Mouse (Mus musculus): ENCODE results near the gene Rpl32.

The Rpl32 gene

DNA sequence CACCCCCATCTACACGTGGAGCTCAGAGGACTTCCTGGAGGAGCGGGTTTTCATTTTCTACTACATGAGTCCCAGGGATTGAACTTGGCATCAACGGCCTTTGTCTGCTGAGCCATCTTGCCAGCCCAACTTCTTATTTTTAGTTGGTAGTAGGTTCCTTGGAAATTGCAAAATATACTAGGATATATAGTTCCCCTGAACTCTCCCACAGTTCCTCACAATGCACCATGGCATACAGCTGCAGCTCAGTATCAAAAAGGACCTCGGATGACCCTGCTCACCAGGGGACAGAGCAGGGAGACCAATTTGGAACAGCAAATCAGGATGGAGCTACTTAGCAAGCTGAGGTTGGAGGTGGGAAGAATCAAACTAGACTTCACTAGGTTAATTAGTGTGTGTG lies 6.5 kb upstream of the Rpl32 start:
- no peak for DNase-seq (ENCODE audit: low spot score in 2 of 2)

DNA sequence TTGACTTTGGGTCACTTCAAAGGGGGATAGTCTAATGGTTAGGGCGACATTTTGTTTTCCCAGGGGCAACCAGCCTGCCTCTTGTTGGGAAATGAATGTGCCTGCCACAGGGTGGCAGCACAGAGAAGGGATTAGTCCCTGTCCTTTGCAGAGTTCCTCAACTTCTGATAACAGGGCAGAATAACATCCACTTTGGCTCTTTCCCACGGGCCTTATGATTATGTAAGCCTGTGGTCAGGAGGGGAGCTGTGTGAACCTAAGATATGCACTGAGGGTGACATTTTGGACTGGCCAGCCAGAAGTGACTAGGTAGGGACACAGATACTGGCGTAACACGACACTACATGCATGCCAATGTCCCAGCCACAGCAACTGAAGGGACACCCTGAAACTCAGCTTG lies 5.6 kb upstream of the Rpl32 start:
- DNase-seq (ENCODE audit: low spot score in 2 of 2) = peak; percentile 50 to 70

- no peak for DNase-seq (ENCODE audit: low spot score in 2 of 2)
These were observed 3.1 kb upstream of the Rpl32 start for GRCm38 (mm10) chr6:115811606-115812005.

GRCm38 (mm10) chr6:115808196-115808487 lies 405 bp downstream of the Rpl32 start:
- DNase-seq (ENCODE audit: low spot score in 2 of 2) = no peak

DNA sequence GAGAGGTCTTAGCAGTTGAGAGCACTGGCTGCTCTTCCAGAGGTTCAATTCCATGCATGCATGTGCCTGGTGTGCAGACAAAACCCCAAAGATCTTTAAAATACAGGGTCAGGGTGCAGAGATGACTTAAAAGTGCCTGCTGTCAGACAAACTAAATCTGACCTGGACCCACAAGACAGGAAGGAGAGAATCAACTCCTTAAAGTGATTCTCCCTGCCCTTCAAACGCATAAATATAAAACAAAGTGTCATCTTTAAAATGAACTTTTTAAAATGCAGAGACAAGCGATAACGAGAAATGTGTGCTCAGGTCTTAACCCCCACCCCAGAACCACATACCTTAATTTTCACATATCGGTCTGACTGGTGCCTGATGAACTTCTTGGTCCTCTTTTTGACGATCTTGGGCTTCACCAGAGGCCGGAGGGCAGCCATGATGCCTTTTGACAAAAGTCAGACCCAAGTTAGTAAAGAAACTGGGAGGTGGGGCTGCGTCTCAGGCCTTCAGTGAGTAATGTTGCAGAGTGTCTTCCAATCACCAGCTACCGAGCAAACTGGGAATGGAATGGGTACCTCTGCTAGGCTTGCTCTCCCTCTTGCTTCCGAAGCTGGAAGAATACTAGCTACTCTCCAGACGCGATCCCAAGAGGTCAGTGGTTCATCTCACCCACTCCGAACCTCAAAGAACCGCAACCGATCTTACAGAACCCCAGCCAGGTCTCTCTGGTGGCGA lies 917 bp downstream of the Rpl32 start:
- DNase-seq (ENCODE audit: low spot score in 2 of 2) = no peak

DNA sequence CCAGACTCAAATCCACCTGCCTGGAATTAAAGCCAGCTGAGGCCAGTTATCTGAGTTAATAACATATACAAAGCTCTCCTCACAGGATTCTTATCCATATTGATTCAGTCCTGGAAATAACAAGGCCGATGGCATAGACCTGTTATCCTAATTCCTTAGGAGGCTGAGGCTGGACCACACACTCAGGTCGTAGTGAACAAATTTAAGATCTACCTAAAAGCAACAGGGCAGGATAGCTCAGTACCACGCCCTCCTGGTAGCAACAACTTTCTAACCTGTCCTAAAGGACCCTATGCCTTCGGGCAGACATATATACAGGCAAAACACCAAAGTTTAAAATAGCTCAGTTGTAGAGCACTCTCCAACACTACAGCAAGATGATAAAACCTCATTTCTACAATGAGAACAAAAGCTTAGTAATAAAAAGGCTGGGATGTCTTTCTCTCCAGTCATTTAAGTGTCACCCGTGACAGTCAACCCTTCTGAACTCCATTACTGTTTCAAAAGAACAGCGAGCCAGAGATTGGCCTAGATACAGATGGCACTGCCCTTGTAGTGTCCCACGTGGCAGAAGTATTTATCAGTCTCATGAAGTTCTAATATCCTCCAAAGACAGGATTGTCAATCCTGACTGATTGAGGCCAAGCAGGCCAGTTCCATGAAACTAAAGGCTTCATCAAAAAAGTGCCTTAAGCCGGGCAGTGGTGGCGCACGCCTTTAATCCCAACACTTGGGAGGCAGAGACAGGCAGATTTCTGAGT lies 3.9 kb downstream of the Rpl32 start:
- DNase-seq (ENCODE audit: low spot score in 2 of 2) = no peak

DNA sequence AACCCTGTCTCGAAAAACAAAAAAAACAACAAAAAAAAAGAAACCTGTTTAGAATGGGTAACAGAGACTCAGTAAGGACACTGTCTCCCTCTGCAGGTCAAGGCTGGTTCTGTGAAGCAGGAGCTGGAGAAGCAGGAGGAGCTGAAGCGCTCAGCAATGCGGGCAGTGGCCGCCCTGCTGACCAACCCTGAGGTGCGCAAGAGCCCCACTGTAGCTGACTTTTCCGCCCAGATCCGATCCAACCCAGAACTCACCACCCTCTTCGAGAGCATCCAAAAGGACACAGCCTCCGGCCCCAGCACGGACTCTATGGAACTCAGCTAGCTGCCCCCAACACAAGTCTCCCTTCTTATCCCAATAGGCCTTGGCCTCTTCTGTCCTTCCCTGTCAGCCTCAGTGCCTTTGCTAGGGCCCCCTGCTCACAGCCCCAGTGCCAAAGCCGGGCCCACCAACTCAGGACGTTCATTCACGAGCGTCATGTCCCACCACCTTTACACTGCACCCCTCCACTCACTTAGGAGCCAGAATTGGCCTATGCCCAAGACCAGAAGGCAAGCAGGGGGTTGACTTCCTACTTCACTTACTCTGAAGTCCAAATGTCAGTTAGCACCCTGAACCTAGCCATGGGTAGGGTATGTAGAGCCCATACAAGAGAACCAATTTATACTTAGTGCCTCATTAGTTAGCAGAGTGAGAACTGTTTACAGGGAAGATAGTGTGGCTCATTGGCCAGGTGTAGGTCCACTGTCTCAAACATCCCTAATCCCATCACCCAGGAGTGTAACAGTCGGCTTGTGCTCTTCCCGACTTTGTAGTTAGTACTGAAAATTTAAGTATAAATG lies 4.8 kb downstream of the Rpl32 start:
- DNase-seq (ENCODE audit: low spot score in 2 of 2) = peak; percentile 82 to 87

DNA sequence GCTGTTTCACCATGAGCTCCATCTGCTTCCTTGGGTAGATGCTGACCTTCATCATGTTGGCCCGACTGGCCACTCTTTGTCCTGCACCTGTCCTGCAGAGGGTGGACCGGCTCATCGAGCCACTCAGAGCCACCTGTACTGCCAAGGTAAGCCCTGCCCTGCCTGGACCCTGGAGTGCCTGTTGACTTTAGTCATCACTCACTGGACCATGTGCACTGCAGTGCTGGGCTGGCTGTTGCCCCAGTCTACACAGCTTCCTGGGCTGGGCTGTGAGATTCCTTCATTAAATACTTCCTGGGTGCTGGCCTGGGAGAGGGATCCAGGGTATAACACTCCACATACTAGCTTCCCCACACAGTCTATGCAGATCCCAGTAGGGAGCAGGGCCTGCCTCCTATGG lies 6.7 kb downstream of the Rpl32 start:
- no peak for DNase-seq (ENCODE audit: low spot score in 2 of 2)

GRCm38 (mm10) chr6:115792691-115793215 lies 15.8 kb downstream of the Rpl32 start:
- no peak for DNase-seq (ENCODE audit: low spot score in 2 of 2)

- DNase-seq (ENCODE audit: low spot score in 2 of 2) = no peak
These were observed 16.5 kb downstream of the Rpl32 start for GRCm38 (mm10) chr6:115791842-115792686.

DNA sequence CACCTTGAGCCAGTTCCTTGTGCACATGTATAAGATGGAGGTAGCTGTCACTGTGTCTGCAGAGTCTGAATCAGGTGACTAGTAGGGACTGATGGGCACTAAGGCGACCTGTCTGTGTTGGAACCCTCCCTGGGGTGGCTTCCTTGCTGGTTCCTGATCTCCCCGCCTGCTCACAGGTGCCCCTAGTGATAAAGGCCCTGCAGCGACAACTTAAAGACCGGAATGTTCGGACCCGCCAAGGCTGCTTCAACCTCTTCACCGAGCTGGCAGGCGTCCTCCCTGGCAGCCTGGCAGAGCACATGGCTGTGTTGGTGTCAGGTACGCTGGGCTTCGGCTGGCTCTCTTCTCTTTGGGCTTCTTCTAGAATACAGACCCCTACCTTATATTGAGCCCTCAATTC lies 17.5 kb downstream of the Rpl32 start:
- no peak for DNase-seq (ENCODE audit: low spot score in 2 of 2)

GRCm38 (mm10) chr6:115782781-115783180 lies 25.8 kb downstream of the Rpl32 start:
- no peak for DNase-seq (ENCODE audit: low spot score in 2 of 2)

- no peak for DNase-seq (ENCODE audit: low spot score in 2 of 2)
These were observed 32.2 kb downstream of the Rpl32 start for GRCm38 (mm10) chr6:115776363-115776762.

- no peak for DNase-seq (ENCODE audit: low spot score in 2 of 2)
These were observed 32.7 kb downstream of the Rpl32 start for GRCm38 (mm10) chr6:115775838-115776237.

DNA sequence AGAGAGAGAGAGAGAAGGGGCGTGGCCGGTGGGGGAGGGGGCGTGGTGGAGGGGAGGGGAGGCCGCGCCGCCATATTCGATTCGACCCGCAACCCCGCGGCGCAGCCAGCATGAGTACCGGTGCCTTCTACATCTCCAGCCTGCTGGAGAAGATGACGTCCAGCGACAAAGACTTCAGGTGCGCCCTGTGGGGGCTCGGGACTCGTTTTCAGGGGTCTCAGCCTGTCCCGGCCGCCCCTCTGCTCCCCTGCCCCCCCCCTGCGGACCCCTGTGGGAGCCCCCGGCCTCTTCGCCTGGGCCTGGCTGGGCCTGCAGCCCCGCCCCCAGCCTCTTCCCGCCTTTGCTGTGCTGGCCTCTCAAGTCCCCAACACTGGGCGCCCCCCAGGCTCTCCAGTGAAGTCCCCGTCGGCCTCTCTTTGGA lies 34.0 kb downstream of the Rpl32 start, which contains the start of gene Cand2:
Gene Cand2, plus strand, starts transcription at position 38 of the 421 bp plus-strand sequence.
- DNase-seq (ENCODE audit: low spot score in 2 of 2) = no peak

GRCm38 (mm10) chr6:115773966-115774413 lies 34.6 kb downstream of the Rpl32 start:
- no peak for DNase-seq (ENCODE audit: low spot score in 2 of 2)

DNA sequence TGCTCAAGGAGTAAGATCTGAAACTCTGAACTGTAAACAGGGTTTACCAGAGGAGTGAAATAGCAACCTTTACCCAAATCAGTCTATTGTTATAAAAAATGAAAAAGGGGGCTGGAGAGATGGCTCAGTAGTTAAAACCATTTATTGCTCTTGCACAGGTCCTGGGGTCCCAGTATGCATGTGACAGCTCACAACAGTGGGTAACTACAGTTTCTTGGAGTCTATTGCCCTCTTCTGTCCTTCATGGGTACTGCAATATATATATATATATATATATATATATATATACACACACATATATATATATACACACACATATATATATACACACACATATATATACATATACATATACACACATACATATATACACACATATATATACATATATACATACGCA lies 35.9 kb downstream of the Rpl32 start:
- no peak for DNase-seq (ENCODE audit: low spot score in 2 of 2)

GRCm38 (mm10) chr6:115772201-115772600 lies 36.3 kb downstream of the Rpl32 start:
- no peak for DNase-seq (ENCODE audit: low spot score in 2 of 2)

GRCm38 (mm10) chr6:115770852-115771251 lies 37.7 kb downstream of the Rpl32 start:
- DNase-seq (ENCODE audit: low spot score in 2 of 2) = no peak

- no peak for DNase-seq (ENCODE audit: low spot score in 2 of 2)
These were observed 38.4 kb downstream of the Rpl32 start for GRCm38 (mm10) chr6:115770059-115770670.

DNA sequence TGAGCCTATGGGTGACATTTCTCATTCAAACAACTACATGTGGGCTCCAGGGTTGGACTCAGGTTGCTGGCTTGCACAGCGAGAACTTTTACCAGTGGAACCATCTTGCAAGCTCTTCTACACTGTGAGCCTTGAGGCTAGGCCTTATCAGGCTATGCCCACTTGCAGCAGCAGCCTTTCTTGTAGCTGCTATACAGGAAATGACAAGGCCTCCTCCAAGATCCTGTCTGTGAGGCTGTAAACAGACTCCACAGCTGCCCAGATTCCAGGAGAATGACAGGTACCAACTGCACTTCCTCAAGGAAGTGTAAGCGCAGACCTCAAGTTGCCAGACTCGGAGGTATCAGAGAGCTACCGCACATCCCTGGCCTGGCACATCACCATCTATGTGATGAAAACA lies 40.3 kb downstream of the Rpl32 start:
- DNase-seq (ENCODE audit: low spot score in 2 of 2) = no peak

All from right cerebral cortex, adult 2 months (tissue).